Mouse (Mus musculus) heart, postnatal 36 days (tissue): ENCODE data around the gene Prkcb. TPM values are rescaled to one million over a fixed set of nuclear protein-coding genes. Genes with fewer than 3 reads are reported as not detected.

Experiments
- DNase-seq, 2 experiments: peaks; one replicate each; pipeline ENCODE4 v3.0.0; 2021 to 2022
- intact Hi-C: fragments of 180-260 bp; cut with DNase I; formaldehyde crosslinking; loops from one replicate; pipeline ENCODE4 v1.15.1; 2025
- total RNA-seq, 2 experiments: library from RNA; stranded (reverse); gene quantifications; 2 replicates each; pipeline ENCODE4 v1.2.3; 2021

Gene Prkcb
- total RNA-seq, 2 experiments from 2014 or later = 3.2 to 4.9 TPM

- DNase-seq = peak; percentile 7 to 24
- intact Hi-C loops = no loop called here
Measured at GRCm38 (mm10) chr7:122357847-122358246, 69.3 kb downstream of the Prkcb start.

GRCm38 (mm10) chr7:122366635-122367034, 78.1 kb downstream of the Prkcb start:
- intact Hi-C loops = no loop called here
- no peak for DNase-seq

- intact Hi-C loops = no loop called here
- DNase-seq = no peak
Measured at GRCm38 (mm10) chr7:122367303-122368007, 78.9 kb downstream of the Prkcb start.

GRCm38 (mm10) chr7:122370488-122370887, 81.9 kb downstream of the Prkcb start:
- intact Hi-C loops = no loop called here

DNA sequence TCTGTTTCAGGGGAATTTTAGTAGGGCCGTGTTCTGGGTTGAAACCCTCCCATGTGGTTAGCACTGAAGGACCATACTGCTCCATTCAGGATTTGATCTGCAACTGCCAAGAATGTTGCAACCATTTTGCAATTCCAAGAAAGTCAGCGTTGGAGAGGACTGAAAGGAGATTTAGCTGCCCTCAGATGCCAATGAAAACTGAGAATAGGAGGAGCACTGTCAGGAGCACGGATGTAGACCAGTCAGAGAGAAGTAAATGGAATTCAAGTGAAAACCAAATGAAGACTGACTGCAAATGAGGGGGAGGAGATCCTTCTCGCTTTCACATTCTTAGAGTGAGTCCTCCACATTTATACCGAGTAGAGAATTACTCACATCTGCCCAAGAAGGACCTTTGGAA, 83.4 kb downstream of the Prkcb start:
- intact Hi-C loops = no loop called here

More at GRCm38 (mm10) chr7:122370488-122370887, 81.9 kb downstream of the Prkcb start:
- no peak for DNase-seq

DNA sequence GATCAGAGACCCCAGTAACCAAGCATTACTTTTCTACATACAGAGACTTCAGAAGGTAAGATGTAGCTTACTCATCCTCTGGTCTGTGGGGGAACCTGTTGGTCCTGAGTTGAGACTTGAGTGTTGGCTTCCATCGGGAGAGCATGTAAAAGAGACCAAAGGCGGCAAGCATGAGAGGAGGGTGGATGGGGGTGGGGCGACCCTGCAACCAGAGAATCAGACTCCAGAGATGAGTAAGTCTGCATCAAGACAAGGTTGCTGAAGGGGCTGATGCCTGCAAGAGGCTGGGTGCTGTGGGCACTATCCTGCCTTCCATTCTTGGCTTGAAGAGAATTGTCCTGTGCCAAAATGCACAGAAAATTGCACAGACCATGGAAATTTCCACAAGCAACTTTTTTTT, 83.8 kb downstream of the Prkcb start:
- intact Hi-C loops = no loop called here
- no peak for DNase-seq

More for the DNA sequence above, 83.4 kb downstream of the Prkcb start:
- no peak for DNase-seq

DNA sequence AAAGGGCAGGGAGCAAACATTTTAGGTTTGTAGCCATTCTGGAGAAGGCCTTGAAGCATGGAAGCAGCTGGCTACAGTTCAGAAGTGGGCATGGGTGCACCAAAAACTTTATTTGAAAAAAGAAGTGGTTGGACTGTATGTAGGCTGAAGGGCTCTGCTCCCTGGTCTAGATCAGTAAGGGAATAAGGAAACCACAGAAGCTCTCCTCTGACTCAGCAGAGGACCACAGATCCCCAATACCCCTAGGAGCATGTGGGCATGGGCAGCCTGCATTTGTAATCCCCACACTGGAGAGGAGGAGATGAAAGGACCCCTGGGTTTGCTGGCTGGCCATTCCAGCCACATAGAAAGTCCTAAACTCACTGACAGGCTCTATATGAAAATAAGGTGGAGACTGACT, 88.3 kb downstream of the Prkcb start:
- intact Hi-C loops = no loop called here
- DNase-seq = no peak

DNA sequence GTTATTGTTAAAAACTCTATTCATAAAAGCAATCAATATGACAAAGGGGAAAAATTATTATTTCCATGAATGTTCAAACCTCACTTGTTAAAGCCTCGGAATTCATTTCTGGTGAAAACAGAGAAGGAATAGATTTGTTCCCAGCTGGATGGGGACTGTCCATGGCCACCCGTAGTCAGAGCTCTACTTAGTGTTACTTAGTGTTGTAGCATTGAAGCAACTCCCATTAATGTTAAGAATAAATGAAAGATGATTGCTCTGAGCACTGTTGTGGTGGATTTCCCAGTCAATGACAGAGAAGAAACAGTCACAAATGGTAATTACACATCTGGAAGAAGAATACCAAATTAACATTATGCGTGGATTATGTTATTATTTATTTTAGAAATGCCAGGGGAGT, 89.4 kb downstream of the Prkcb start:
- no peak for DNase-seq
- intact Hi-C loops = no loop called here

DNA sequence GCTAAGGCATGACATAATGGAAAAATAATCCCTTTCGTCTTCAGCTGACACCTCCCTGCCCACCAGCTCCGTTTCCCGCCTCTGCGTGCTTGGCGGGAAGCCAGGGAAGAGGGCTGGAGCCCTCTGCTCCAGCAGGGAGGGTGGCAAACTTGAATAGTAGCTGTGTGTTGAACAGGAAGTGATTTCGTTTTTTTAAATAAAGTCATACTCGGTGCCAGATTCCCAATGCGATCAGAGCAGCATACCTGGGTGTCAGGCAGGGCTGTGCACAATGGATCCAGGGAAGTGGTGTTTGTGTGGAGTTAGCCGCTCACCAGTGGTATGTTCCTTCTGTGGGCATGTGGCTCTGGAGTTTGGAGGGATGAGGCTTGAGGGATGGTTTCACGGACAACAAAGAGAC, 89.9 kb downstream of the Prkcb start:
- no peak for DNase-seq
- intact Hi-C loops = no loop called here

- intact Hi-C loops = no loop called here
- DNase-seq = no peak
Measured at GRCm38 (mm10) chr7:122379292-122379691, 90.7 kb downstream of the Prkcb start.

DNA sequence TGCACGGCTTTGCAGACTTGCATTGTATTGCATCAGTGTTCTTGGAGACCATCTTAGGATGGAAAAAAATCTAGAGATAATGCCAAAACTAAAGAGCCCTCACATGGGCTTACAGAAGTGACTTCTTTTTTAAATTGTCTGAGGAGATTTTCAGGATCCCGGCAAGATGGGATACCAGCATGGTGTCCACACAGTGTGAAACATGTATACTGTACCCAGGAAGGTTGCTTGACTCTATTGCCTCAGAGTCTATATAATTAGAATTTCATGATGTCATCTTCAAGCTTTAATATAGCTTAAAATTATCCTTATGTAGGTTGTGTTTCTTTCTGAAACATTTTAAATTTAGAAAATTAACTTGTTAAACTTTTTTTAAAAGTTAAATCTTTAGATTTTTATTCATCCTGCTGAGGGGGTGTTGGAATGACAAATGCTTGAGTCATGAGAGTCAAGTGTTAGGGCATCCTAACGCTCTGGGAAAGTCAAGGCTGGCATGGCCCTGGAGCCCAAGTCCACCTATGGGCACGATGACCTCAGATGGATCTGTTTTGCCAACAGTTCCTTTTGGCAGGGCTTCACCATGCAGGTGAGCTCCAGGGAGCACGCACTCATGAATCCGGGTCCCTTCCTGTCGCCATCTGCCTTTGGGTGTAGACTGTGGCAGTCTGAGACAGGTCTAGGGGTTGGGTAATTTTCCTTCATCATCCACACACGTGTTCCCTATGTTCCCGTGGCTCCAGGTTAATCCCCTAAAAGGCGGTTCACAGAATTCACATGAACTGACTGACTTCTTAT, 92.0 kb downstream of the Prkcb start:
- intact Hi-C loops = no loop called here
- DNase-seq = no peak

DNA sequence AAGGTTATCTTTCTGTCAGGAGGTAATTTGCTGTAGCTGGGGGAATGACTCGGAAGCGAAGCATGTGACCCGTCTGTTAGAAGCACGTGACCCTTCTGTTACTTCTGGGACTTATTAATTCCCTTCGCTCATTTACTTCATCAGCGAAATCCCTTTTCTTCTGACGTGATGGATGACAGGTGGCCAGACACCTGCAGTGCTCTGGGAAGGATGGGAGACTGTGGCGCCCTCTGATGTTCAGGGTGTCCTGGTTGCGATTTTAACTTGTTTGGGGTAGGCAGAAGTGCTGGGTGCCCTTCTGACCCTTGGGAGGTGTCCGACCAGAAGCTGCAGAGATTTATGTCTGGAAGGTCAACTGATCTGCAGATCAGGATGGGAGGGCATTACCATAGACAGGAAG, 93.0 kb downstream of the Prkcb start:
- intact Hi-C loops = no loop called here
- no peak for DNase-seq

- intact Hi-C loops = no loop called here
- no peak for DNase-seq
Measured at GRCm38 (mm10) chr7:122383260-122383659, 94.7 kb downstream of the Prkcb start.

DNA sequence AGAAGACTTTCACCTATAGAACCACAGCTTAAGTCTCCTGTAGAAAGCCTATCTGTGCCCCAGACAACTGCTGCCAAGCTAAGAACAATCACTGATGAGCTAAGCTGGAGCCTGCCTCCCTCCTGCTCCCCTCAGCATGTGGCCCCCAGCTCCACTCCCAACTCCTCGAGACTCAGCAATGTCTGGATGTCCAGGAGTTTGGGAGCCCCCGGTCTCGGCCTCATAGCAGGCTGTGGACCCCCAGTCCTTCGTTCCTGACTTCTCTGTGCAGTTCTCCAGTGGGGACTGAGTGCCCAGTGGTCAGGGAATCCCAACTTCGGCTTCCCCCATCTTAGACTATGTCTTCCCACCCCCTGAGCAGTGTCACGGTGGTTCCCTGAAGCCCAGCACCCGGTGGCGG, 96.3 kb downstream of the Prkcb start:
- intact Hi-C loops = no loop called here
- no peak for DNase-seq

GRCm38 (mm10) chr7:122386567-122386966, 98.0 kb downstream of the Prkcb start:
- intact Hi-C loops = no loop called here
- no peak for DNase-seq

DNA sequence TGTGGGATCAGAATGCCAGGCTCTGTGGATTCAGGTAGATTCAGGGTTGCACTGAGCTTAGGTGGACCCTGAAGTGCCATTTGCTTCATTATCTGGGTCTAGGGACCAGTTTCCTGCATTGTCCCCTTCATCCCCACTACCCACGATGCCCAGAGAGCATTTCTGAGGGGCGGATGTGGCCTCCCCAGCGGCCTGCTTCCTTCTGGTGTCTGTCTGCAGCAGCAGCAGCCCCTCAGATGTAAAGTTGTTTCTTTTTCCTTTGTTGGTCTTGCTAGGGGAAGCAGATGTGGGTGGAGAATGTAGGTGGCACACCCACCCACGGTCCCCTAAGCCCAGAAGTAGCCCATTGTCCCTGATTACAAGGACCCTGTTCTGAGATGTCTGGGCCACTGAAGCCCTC, 99.3 kb downstream of the Prkcb start:
- intact Hi-C loops = no loop called here
- no peak for DNase-seq

DNA sequence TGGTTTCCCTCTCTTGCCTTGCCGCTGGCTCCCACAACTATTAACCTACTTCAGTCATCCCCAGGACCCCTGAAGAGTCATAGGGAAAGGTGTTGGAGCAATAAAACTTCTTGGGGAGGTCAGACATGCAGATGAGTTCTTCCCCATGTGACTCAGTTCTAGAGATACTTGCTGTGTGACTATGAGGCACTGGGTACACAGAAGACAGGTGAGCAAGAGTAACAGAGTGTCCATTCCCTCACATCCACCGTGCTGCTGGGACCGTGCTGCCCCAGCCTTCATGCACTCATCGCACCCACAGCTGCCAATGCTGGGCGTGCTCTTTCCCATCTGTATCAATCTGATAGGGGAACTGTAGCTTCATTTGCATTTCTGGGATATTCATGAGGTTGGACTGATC, 100.3 kb downstream of the Prkcb start:
- no peak for DNase-seq
- intact Hi-C loops = no loop called here

- intact Hi-C loops = no loop called here
- no peak for DNase-seq
Measured at GRCm38 (mm10) chr7:122389633-122390032, 101.1 kb downstream of the Prkcb start.

DNA sequence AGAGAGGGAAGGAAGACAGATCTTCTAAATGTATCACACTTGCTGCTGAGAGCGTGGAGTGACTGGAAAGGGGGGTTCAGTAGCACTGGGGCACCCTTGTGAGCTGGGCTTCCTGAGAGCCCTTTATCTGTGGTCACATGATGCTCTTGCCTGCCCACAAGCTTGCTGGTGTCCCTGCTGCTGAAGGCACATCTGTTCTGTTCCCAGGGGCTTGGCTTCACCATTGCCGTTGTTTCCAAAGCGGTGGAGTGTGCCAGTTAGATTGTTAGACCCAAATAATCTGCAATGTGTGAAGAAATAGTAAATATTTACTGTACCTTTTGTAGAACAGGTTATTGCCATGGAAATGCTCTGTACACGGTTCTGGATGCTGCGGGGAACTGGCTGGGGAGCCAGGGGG, 101.6 kb downstream of the Prkcb start:
- intact Hi-C loops = no loop called here
- no peak for DNase-seq

DNA sequence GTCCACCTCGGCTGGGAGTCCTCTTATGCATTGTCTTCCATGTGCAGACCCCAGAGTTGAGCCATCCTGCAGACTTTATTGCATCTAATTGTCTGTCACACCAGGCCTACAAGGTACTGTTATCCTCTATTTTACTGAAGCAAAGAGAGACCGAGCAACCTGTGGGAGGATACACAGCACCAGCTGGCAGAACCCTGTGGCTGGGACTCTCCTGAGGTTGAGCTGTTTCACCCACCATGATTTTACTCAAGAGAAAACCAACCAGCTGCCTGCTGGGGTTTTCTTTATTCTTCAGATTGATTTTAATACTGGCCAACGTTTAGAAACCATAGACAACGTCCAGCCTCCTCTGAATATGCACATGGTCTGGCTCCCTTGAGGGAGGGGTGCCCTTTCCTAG, 102.1 kb downstream of the Prkcb start:
- DNase-seq = no peak
- intact Hi-C loops = no loop called here

- no peak for DNase-seq
- intact Hi-C loops = no loop called here
Measured at GRCm38 (mm10) chr7:122391382-122391781, 102.8 kb downstream of the Prkcb start.

GRCm38 (mm10) chr7:122393964-122394363, 105.4 kb downstream of the Prkcb start:
- intact Hi-C loops = no loop called here
- DNase-seq = no peak
